Mouse (Mus musculus) G1E (cell line): ENCODE results near the gene Pkig. TPM values are rescaled to one million over a fixed set of nuclear protein-coding genes. Genes with fewer than 3 reads are reported as not detected.

Experiments used
- ATAC-seq: 2 replicates; pipeline ENCODE4 v1.8.0; 2016; ENCODE audit warnings: mild to moderate bottlenecking; ENCODE audit not compliant: insufficient number of reproducible peaks, poor library complexity, low FRiP score, severe bottlenecking; ENCODE audit errors: extremely low read depth
- DNase-seq: peaks from one replicate; pipeline ENCODE4 v3.0.0; 2012; ENCODE audit warnings: low spot score
- H3K27me3 ChIP-seq: 2 replicates; pipeline ENCODE4 v1.6.1; 2012; ENCODE audit warnings: mild to moderate bottlenecking, low read length, inconsistent platforms; ENCODE audit not compliant: insufficient read depth
- H3K36me3 ChIP-seq: replicated peaks from 2 replicates; pipeline ENCODE3; 2012; ENCODE audit warnings: mild to moderate bottlenecking, inconsistent platforms
- H3K4me1 ChIP-seq: 2 replicates; pipeline ENCODE4 v1.6.1; 2012; ENCODE audit warnings: low read depth, low read length, inconsistent platforms, mixed read lengths; ENCODE audit not compliant: insufficient read depth
- H3K4me3 ChIP-seq: 2 replicates; pipeline ENCODE4 v1.5.1; 2012; ENCODE audit warnings: low read depth, mild to moderate bottlenecking, inconsistent platforms, low read length, moderate library complexity, mixed read lengths
- H3K9me3 ChIP-seq: replicated peaks from 2 replicates; pipeline ENCODE4 v1.6.1; 2012; ENCODE audit warnings: inconsistent platforms
- CTCF ChIP-seq: IDR thresholded peaks from 2 replicates; pipeline ENCODE4 v1.5.1; 2012; ENCODE audit warnings: low read depth, low read length, inconsistent platforms, mixed read lengths
- GATA1 ChIP-seq: IDR thresholded peaks from 2 replicates; pipeline ENCODE4 v1.6.1; 2012; ENCODE audit warnings: borderline replicate concordance, low read length, inconsistent platforms, mixed read lengths
- GATA2 ChIP-seq: IDR thresholded peaks from 2 replicates; pipeline ENCODE4 v1.6.1; 2012; ENCODE audit warnings: low read depth, low read length, inconsistent platforms, borderline replicate concordance
- POLR2AphosphoS5 ChIP-seq: IDR thresholded peaks from 2 replicates; pipeline ENCODE4 v1.6.1; 2012; ENCODE audit warnings: low read depth, low read length, inconsistent platforms; ENCODE audit not compliant: insufficient replicate concordance
- TAL1 ChIP-seq: conservative IDR thresholded peaks from 2 replicates; pipeline ENCODE4 v1.6.1; 2012; ENCODE audit warnings: low read depth, low read length, inconsistent platforms, mixed read lengths
- polyA plus RNA-seq: library from polyadenylated mRNA; stranded (reverse); fragments of >175 nt; gene quantifications from 2 replicates; pipeline ENCODE4 v1.2.3, GENCODE M21; 2012
- total RNA-seq, 2 experiments: library from RNA; stranded (forward) in 1 of 2; stranded (reverse) in 1 of 2; fragments of 200-1000 nt in 1 of 2; fragments of >200 nt in 1 of 2; fragmentation: Nextera tagmentation in 1 of 2; gene quantifications; 2 replicates each; pipeline ENCODE4 v1.2.3; 2014 to 2017

Pkig gene
- total and polyA plus RNA-seq, 3 experiments, result 28.8 to 166 (median 47.9) TPM

DNA sequence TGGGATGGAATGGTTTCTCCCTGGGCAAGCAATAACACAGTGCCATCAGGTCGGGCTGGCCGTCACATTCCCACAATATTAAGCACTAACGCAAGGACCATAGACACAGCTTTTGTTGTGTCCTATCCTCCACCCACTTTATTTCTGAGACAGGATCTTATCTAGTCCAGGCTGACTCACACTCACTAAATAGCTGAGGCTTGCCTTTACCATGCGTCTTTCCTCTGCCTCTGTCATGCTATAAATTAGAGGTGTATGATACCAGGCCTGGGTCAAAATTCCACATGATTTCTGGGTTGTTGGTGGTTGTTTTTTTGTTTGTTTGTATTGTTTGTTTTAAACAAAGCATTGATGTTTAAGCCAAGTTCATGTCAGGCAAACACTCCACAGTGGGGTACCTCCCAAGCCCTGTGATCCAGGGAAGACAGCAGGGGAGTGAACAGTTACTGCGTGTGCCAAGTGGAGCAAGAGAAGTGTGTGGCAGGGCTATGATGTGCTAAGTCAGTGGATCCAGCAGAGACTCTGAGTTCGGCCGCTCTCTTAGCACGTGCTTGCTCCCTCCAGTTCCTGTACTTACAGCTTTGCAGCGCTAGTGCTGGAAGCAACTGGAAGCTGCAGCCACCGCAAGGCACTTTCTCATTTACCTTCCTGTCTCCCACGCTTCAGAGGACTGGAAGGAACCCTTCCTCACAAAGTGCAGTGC, 41.0 kb downstream of the Pkig start:
- H3K9me3 ChIP-seq, result no peaks in the 10 kb centered on the region
- ATAC-seq (no peak), DNase-seq (no peak)
- TF ChIP-seq CTCF, result no peak
- H3K36me3 ChIP-seq, result peaks cover 28% of the 10 kb centered on the region
- H3K4me3 ChIP-seq, result no peak overlapping the region
- H3K4me1 ChIP-seq, result peaks cover 37% of the 10 kb centered on the region
- H3K27me3 ChIP-seq, result no peaks in the 10 kb centered on the region

DNA sequence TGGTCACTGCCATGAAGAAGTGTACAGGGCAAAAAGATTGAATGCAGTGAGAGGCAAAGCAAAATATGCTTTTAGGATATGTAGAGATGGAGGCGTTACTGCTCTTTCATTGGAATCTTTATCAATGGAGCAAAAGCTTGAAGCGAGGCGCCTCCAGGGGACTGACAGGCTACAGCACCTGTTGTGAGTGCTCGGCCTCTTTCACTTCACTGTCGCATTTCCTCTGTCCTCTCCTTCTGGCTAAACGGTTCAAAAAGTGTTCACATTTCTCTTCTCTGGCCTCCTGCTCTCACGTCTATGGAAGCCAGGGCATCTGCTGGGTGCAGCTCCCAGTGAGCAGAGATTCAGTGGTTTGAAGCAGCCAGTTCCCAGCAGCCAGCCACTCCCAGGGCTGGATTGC, 44.2 kb downstream of the Pkig start:
- Histone ChIP-seq H3K27me3 (no peaks in the 10 kb centered on the region), H3K4me1 (peaks cover 17% of the 10 kb centered on the region), H3K4me3 (no peak overlapping the region), H3K9me3 (no peaks in the 10 kb centered on the region), H3K36me3 (peaks cover 42% of the 10 kb centered on the region)
- no peak for DNase-seq
- no peak for ATAC-seq
- TF ChIP-seq GATA2, result no peak
- no peak for TF ChIP-seq CTCF
- TF ChIP-seq GATA1, result no peak
- TF ChIP-seq POLR2AphosphoS5, result no peak
- TF ChIP-seq TAL1, result no peak

DNA sequence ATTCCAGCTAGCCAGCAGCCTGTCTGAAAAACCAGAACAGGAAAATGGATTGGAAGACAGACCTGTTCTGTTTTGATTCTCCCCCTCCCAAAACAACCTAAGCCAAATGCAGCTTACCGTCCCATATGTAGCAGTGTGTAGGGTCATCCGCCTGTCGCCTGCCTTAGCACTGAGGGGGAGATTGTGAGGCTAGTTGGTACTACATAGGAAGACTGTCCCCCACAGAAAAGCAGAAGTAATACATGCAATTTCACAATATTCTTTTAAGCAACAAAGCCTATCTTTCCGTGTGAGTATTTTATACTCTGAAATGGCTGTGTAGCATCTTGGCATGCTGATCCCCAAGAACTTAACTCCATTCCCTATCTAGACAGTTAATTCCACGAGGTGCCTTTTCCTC, 44.7 kb downstream of the Pkig start:
- H3K4me1 ChIP-seq, result peaks cover 14% of the 10 kb centered on the region; the same call in 1 of the 2 replicates
- no peaks in the 10 kb centered on the region for H3K27me3 ChIP-seq
- TF ChIP-seq POLR2AphosphoS5 (no peak), TAL1 (no peak), CTCF (no peak), GATA1 (no peak), GATA2 (no peak)
- H3K9me3 ChIP-seq, result no peaks in the 10 kb centered on the region
- DNase-seq (no peak), ATAC-seq (no peak)
- H3K36me3 ChIP-seq, result peaks cover 40% of the 10 kb centered on the region
- no peak overlapping the region for H3K4me3 ChIP-seq

- no peaks in the 10 kb centered on the region for H3K9me3 ChIP-seq
- TF ChIP-seq GATA2 (no peak), POLR2AphosphoS5 (no peak), CTCF (no peak), GATA1 (no peak), TAL1 (no peak)
- ATAC-seq, result no peak
- DNase-seq, result no peak
- peaks cover 7% of the 10 kb centered on the region; the same call in 1 of the 2 replicates for H3K4me1 ChIP-seq
- no peaks in the 10 kb centered on the region for H3K27me3 ChIP-seq
- H3K36me3 ChIP-seq, result peaks cover 36% of the 10 kb centered on the region
- H3K4me3 ChIP-seq, result no peak overlapping the region
Measured at GRCm38 (mm10) chr2:163703599-163704260, 45.5 kb downstream of the Pkig start.

- no peak for TF ChIP-seq GATA1
- peaks cover 5% of the 10 kb centered on the region; the same call in 1 of the 2 replicates for H3K4me1 ChIP-seq
- no peak overlapping the region for H3K4me3 ChIP-seq
- DNase-seq, result no peak
- no peaks in the 10 kb centered on the region for H3K27me3 ChIP-seq
- no peak for ATAC-seq
- peaks cover 62% of the 10 kb centered on the region for H3K36me3 ChIP-seq
- no peaks in the 10 kb centered on the region for H3K9me3 ChIP-seq
Measured at GRCm38 (mm10) chr2:163708321-163708720, 50.1 kb downstream of the Pkig start.

GRCm38 (mm10) chr2:163708763-163709250, 50.6 kb downstream of the Pkig start:
- no peaks in the 10 kb centered on the region for H3K9me3 ChIP-seq
- H3K4me1 ChIP-seq, result peaks cover 6% of the 10 kb centered on the region; the same call in 1 of the 2 replicates
- TF ChIP-seq TAL1, result no peak
- TF ChIP-seq POLR2AphosphoS5, result no peak
- TF ChIP-seq GATA2, result no peak
- TF ChIP-seq CTCF, result no peak
- no peak for TF ChIP-seq GATA1
- no peaks in the 10 kb centered on the region for H3K27me3 ChIP-seq
- H3K4me3 ChIP-seq, result no peak overlapping the region
- ATAC-seq (no peak), DNase-seq (no peak)
- H3K36me3 ChIP-seq, result peaks cover 62% of the 10 kb centered on the region

DNA sequence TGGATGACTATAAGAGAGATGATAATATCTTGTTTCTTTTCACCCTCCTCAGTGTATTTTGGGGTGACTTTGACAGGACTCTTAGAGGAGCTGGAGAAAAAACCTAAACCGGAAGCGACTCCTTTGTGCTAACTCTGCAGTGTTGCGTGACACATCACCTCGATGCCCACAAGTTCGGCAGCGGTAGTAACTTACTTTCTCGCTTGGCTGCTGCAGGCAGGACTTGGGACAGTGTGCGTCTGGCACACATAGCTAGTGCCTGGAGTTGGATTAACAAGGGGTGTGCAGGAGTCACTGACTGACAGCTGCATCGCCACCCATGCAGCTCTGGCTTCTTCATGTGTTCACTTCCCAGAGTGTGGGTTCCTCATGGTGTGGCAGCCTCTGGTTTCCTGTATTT, 51.8 kb downstream of the Pkig start:
- TF ChIP-seq TAL1 (no peak), CTCF (no peak), GATA1 (no peak), GATA2 (no peak), POLR2AphosphoS5 (no peak)
- ATAC-seq (no peak), DNase-seq (no peak)
- Histone ChIP-seq H3K9me3 (no peaks in the 10 kb centered on the region), H3K36me3 (peaks cover 56% of the 10 kb centered on the region), H3K4me1 (peaks cover 6% of the 10 kb centered on the region; the same call in 1 of the 2 replicates), H3K4me3 (no peak overlapping the region), H3K27me3 (no peaks in the 10 kb centered on the region)
